Mouse (Mus musculus) testis, adult 2 months (tissue): Measurements from ENCODE around the gene Ap1m1.

Experiments used
- CTCF ChIP-seq: fragments of 200-500 bp; IDR thresholded peaks from 2 replicates; pipeline ENCODE4 v1.5.1; 2012; ENCODE audit warnings: low read depth, mild to moderate bottlenecking, inconsistent platforms, low read length, moderate library complexity; ENCODE audit not compliant: control insufficient read depth, insufficient read depth, insufficient replicate concordance
- POLR2A ChIP-seq: fragments of 200-500 bp; IDR thresholded peaks from 2 replicates; pipeline ENCODE4 v1.6.1; 2012; ENCODE audit warnings: low read depth, mild to moderate bottlenecking, inconsistent platforms, low read length, moderate library complexity; ENCODE audit not compliant: control insufficient read depth

GRCm38 (mm10) chr8:72215871-72216270 lies 23.9 kb upstream of the Ap1m1 start:
- no peak for TF ChIP-seq CTCF
- no peak for TF ChIP-seq POLR2A
